9 mouse cellular contexts compared by ENCODE assay signal in genomic region chr14:26357242-26357641, GRCm38 (mm10).
DNase-seq lines count a peak whose midpoint lies in the region; ATAC-seq lines count a peak whose summit lies in the region.
"Had no signal": no experiment of that assay in that cellular context is flagged by ENCODE, and none has a peak within 500 bp of the region (broad histone marks: within the 10 kb centered on the region; RNA-seq: fewer than 3 reads in every experiment).

No protein-coding gene starts in this region.

- H3K36me3 ChIP-seq in lung, embryonic 16.5 days (ENCODE audit: control insufficient read depth, insufficient read depth, low read length): no peaks in the 10 kb centered on the region

- intact Hi-C loops in heart, postnatal 14 days (cut with DNase I): no loop called here
- intact Hi-C loops in left cerebral cortex, postnatal 14 days (cut with DNase I): no loop called here

- ATAC-seq in lung, embryonic 16.5 days (ENCODE audit: low read depth): peak; percentile 87

- H3K4me2 ChIP-seq in lung, embryonic 16.5 days (ENCODE audit: low read depth, low read length): no peak overlapping the region

- DNase-seq in Muller cell, postnatal 12 days (ENCODE audit: inconsistent ontology term): peak; percentile 60
- DNase-seq in adrenal gland, postnatal 14 days: peak; percentile 88
- peak; percentile 24 to 56 for DNase-seq in heart, postnatal 14 days
- DNase-seq in left cerebral cortex, postnatal 14 days (ENCODE audit: low spot score in 2 of 2): no peak
- DNase-seq in thymus, adult 18-20 months: no peak
- DNase-seq in cerebellum, adult 11 months: no peak
- DNase-seq in thymus, postnatal 4 days: no peak

- H3K4me3 ChIP-seq in lung, embryonic 16.5 days (ENCODE audit: low read length): no peak overlapping the region

- no peaks in the 10 kb centered on the region for H3K9me3 ChIP-seq in lung, embryonic 16.5 days (ENCODE audit: control insufficient read depth, low read length)

- H3K27me3 ChIP-seq in lung, embryonic 16.5 days (ENCODE audit: control insufficient read depth, insufficient read depth, low read depth, low read length): no peaks in the 10 kb centered on the region

- WGBS in lung, embryonic 16.5 days: 21% methylated on average over 6 of the region's 6 CpGs

- 0 out of 2 replicates have a peak overlapping the region, but pooled peaks have one; percentile 2 for H3K9ac ChIP-seq in lung, embryonic 16.5 days (ENCODE audit: low read length)

- no peak overlapping the region for H3K27ac ChIP-seq in lung, embryonic 16.5 days (ENCODE audit: low read length)
- H3K27ac ChIP-seq: macrophage had no signal

- H3K4me1 ChIP-seq in lung, embryonic 16.5 days (replicated peaks; ENCODE audit: control insufficient read depth, insufficient read depth, low read length): peaks cover 8% of the 10 kb centered on the region

Comparison
In these comparisons a context has a peak if more than half of its experiments do, and no peak if none do; other contexts are left out.
1. DNase-seq: peak in Muller cell, postnatal 12 days (single experiment), adrenal gland, postnatal 14 days (single experiment) and heart, postnatal 14 days (2 of 2); none in left cerebral cortex, postnatal 14 days (0 of 2), thymus, adult 18-20 months (0 of 2), cerebellum, adult 11 months (single experiment) and thymus, postnatal 4 days (single experiment).